Mouse (Mus musculus): ENCODE data around the gene L3mbtl4. TPM values are rescaled to one million over a fixed set of nuclear protein-coding genes. Genes with fewer than 3 reads are reported as not detected.

The L3mbtl4 gene
- total RNA-seq (2022): not detected

DNA sequence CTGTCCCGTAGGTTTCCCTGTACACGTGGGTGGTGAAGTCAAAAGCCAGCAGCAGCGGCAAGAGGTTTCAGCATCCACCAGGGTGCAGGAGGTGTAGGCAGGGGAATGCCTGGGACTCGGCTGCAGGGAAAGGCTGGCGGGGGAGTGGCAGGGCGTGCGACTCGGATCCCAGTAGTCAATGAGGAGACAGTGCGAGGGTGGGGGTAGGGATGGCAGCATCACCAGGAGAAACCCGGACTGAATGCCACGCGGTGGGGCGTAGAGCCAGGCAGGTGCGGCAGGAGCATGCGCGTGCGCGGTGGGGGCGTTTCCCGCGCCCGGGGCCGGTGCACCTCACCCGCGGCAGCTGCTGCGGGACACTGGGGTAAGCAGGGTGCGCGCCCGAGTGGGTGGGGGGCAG is at the start of gene L3mbtl4:
Gene L3mbtl4 (plus strand): TSS at position 271 of the 400 bp plus-strand sequence.
- no peak for DNase-seq (ENCODE audit: low spot score)

DNA sequence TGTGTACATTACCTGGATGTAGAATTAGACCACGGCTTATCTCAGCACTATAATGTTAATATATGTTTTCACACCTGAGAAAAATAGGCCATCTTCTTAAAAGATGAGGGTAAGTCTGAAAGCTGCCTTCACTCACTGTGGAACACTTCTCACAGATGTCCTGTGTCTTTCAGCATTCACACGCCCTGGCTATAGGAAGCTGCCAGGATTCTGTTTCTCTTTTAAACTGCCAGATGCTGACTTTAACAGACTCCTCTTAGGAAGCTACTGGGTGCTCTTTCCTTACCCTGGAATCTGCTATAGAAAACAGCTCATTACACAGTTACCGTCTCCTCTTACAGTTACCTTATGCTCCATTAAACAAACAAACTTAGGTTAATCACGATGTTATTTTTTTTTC is 43.1 kb upstream of the L3mbtl4 start:
- no peak for DNase-seq (ENCODE audit: low spot score)

- no peak for DNase-seq (ENCODE audit: low spot score)
These were observed 38.2 kb upstream of the L3mbtl4 start for GRCm38 (mm10) chr17:68235380-68235779.

DNA sequence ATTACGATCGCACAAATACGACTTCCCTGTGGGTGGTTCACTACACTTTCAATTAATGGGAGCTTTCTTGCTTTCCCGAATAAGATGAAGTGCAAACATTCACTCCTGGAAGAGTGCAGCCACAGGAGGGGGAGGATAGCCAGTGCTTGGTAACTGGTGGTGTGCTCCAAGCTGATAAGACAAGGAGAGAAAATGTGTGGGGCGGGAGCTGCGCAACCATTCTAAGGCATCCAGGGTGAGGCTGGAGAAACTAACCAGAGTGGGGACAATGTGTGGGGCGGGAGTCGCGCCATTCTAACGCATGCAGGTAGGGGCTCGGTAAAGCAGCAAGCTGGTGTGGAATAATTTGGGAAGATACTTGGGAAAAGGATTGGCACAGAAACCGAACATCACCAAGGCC is 36.6 kb upstream of the L3mbtl4 start:
- no peak for DNase-seq (ENCODE audit: low spot score)

DNA sequence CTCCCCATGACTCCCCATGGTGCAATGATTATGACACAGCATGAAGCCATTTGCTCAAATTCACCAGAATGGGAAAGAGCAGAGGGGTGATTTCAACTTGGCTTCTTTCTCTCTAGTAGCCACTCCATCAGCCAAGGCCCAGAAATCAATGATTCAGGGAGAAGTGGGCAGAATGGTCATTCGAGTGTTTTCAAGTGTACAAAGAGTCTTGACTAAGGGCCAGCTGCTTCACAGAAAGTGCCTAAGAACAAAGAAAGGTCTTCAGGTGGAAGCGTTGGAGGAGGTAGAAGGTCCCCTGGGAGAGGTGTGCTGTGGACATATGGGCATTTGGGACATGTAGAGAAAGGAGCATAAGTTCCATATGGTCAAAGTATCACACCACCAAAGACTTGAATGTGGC is 33.4 kb upstream of the L3mbtl4 start:
- DNase-seq (ENCODE audit: low spot score): no peak

- no peak for DNase-seq (ENCODE audit: low spot score)
These were observed 8.6 kb upstream of the L3mbtl4 start for GRCm38 (mm10) chr17:68264835-68265557.

DNA sequence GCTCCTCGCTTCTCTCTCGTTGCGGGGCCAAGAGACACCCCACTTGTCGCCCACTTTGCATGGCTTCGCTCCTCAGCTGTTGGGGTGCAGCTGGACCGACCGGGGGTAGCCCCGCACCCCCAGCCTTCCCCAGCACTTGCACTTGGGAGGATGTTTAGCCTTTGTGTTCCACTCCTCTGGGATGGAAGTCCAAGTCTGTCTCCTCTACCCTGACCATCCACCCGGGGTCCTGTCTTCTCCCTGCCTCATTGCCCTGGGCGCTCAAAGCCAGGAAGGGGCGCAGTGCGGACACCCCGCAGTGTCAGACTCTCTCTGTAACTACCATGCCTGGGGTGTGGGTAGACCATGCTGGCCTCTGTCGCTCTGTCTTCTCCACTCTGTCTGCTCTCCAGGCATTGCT is 357 bp downstream of the L3mbtl4 start:
- DNase-seq (ENCODE audit: low spot score): no peak

- DNase-seq (ENCODE audit: low spot score): no peak
These were observed 1.5 kb downstream of the L3mbtl4 start for GRCm38 (mm10) chr17:68275138-68275537.

DNA sequence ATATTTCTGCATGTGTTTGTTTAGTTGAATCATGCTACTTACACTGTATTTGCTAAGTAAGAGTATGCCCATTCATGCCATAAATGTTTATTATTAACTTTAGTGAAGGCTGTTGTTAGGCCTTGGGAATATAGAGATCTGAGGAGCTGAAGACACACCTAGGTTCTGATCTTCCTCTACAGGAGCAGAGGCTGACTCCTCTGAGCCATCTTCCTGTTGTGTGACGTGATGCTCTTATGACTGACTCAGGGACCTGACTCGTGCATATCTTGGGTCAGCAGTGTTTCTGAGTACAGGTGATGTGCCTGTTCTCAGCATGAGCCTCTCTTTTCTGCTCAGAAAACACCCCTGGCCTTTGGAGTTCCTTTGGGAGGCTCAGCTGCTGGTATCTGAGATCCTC is 7.3 kb downstream of the L3mbtl4 start:
- DNase-seq (ENCODE audit: low spot score): no peak

DNA sequence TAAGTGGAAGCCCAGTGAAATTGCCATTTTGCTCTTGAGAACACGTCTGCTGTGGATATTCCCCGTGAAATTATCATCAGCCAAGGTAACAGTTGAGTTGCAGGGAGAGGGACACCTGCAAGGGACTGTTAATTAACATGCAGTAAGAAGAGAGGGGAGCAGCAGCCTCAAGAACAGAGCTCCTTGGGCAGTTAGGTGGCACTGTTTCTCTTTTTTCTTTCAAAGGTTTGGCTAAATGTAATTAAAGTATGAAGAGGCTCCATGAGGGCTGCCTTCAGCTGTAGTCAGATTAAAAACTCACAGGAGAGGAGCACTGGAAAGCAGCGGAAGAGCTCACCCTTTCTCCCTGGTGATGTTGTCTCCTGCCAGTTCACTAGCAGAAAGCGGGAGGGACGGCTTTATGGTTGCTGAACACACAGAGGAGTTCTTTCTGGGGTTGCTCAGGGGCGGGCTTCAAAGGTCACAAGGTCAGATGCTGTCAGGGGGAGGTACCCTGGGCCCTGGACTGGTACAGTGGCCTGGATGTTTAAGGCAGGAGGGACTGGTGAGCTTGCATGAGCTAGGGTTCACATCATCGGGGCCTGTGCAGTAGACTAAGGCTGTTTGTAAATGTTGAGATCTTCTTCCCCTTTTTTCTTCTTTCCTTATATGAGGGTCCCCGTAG is 11.7 kb downstream of the L3mbtl4 start:
- DNase-seq (ENCODE audit: low spot score): no peak

GRCm38 (mm10) chr17:68288094-68288493 is 14.5 kb downstream of the L3mbtl4 start:
- no peak for DNase-seq (ENCODE audit: low spot score)

DNA sequence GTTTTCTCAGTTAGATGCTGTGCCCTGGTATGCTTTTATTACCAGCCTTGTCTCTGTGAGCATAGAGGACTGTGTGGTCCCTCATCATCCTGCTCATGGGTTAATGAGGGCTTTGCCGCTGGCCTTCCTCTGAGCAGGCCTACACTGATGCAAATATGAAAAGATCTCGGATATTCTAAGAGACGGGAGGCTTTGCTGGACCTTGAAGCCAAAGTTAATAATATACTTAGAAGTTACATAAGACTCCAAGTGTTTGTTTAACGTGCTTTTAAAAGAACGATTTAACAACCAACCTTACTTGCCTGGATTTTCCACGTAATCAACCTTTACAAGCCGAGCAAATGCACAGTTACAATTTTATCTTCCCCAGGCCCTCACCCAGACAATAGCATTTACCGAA is 15.1 kb downstream of the L3mbtl4 start:
- no peak for DNase-seq (ENCODE audit: low spot score)

DNA sequence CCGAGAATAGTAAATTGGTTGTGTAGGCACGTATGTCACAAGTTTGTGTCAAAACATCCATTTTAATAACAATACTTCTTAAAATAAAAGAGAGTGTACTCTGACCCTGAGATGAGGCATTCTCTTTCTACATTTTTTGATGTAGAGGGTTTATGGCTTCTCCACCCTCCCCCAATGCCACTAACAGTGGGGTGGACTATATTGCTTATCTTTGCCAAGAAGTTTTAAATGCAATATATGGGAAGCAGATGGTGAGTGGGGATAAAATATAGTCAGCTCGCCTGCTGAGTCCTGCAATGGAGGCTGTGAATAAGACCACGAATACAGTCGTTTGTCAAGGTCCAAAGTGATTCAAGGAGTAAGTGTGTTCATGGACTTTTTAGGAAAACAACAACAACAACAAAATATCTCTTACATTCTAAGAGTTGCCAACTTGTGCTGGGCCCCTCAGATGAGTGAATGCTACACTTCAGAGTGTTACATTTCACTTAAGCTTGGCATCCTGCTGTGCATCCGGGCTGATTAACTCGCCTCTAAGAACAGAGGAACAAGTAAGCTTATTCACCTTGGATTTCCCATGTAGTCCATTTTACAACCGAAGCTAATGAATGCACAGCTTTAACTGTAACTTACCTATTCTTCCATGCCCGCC is 18.2 kb downstream of the L3mbtl4 start:
- no peak for DNase-seq (ENCODE audit: low spot score)

DNA sequence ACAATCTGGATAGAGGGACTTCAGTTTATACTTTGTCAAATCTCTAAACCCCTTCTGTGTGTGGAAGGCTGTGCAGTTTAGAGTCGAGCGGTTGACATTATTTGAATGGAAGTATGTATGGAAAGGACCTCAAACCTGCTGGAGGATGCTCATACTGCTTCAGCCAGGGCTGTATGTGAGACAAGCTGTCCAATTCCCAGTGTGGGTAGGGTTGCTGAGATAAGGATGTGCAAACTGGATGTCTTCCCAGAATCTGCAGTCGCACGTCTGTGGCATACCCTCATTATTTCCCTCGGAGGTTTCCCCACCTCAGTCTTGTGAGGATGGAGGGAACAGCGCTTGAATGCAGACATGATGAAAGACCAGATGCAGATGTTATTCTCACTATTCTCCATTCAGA is 34.8 kb downstream of the L3mbtl4 start:
- no peak for DNase-seq (ENCODE audit: low spot score)

- DNase-seq (ENCODE audit: low spot score): no peak
These were observed 38.8 kb downstream of the L3mbtl4 start for GRCm38 (mm10) chr17:68312286-68312927.

- no peak for DNase-seq (ENCODE audit: low spot score)
These were observed 47.3 kb downstream of the L3mbtl4 start for GRCm38 (mm10) chr17:68320940-68321339.

GRCm38 (mm10) chr17:68322607-68323006 is 49.0 kb downstream of the L3mbtl4 start:
- DNase-seq (ENCODE audit: low spot score): no peak

GRCm38 (mm10) chr17:68332225-68332624 is 58.6 kb downstream of the L3mbtl4 start:
- no peak for DNase-seq (ENCODE audit: low spot score)

DNA sequence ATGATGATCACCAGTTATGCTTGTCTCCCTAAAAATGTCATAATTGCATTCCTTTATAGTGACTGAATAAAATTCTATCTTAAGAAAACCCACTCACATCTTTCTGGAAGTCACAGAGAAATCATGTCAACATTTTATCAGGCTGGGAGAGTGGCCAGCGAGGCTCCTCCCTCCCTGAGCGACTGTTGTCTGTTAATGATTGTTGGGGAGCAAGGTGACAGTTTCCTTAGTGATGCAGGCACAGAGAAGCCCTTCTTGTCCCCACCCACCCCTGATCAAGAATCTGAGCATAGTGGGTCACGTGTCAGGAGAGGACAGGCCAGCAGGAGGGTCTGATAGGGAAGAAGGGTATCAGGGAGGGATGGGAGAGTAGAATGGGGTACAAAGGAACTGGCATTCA is 59.8 kb downstream of the L3mbtl4 start:
- no peak for DNase-seq (ENCODE audit: low spot score)

- no peak for DNase-seq (ENCODE audit: low spot score)
These were observed 65.4 kb downstream of the L3mbtl4 start for GRCm38 (mm10) chr17:68338917-68339553.

DNA sequence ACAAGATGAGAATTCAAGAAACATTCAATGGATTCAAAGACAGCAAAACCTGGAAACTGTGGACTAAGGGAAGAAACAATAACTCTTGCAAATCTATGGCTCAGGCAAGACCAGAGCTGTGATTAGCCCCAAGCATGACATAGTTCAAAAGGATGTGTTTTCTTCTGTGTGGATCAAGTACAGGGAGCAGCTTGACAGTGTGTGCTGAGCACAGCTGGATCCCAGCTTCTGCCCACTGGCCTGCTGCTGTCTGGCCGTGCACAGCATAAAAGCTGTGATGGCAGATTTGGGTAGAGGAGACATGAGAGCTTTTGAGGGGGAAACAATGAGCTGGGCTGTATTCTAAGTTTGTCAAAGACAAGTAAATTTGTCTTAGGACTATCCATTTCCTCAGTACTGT is 84.1 kb downstream of the L3mbtl4 start:
- no peak for DNase-seq (ENCODE audit: low spot score)

DNA sequence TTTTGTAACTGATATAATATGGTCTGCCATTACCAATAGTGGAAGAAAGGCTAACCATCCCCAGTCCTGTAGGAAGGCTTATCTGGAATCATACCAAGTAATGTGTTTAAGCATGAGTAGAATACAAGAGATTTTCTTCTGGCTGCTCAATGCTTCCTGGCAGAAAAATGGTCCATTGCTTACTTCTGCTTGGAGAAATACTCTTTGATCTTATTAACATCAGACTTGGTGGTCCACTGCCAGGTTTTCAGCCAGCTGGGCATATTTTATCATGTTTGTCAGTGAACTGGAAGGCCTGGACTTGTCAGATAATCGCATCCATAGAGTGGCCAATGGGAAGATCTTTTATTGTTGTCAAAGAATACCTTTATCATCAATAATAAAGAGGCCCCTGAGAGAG is 97.5 kb downstream of the L3mbtl4 start:
- DNase-seq (ENCODE audit: low spot score): no peak
